Mouse (Mus musculus): ENCODE data around the gene Ankfn1. TPM values are rescaled to one million over a fixed set of nuclear protein-coding genes. Genes with fewer than 3 reads are reported as not detected.

The Ankfn1 gene
- total RNA-seq, 2 experiments from 2014 or later, result 0.88 to 1.3 TPM

DNA sequence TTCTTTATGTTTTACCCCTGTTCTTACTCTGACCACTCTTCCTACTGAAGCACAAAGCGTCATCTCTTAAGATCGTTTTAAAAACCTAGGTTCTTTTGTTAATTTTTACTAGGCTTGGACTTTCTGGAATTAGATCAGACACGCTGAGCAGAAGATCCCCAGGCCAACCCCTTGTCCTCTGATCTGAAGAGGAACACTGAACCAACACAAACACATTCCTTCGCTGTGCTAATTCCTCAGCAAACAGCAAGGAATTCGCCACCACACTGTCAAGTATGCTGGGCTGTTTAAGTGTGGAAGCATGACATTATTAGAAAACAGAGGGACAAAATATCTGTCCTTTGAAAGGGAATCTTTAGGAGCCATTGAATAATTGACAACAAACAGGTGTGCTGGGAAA, 300.5 kb downstream of the Ankfn1 start:
- no peak for DNase-seq (ENCODE audit: low spot score in 2 of 2)

DNA sequence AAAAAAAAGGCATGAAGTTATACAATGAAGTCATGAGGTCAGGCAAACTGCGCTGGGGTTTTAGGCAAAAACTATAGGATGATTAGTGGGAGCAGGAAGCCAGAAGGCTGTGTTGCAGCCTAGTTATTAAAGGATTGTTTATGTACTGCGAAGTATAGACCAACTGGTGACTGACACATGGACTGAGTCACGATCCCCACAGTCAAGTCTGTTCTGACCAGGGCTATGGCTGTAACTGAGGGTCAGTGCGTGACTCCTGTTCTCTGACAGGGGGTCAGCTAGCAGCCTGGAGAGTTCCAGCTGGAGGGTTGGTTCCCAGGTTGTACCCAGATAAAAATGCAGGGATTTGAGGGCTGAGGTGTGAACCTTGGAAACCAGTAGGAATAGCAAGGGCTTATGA, 301.4 kb downstream of the Ankfn1 start:
- DNase-seq (ENCODE audit: low spot score in 2 of 2), result no peak

GRCm38 (mm10) chr11:89472871-89473270, 304.6 kb downstream of the Ankfn1 start:
- no peak for DNase-seq (ENCODE audit: low spot score in 2 of 2)

- DNase-seq (ENCODE audit: low spot score in 2 of 2), result no peak
These were observed 312.1 kb downstream of the Ankfn1 start for GRCm38 (mm10) chr11:89465381-89465780.

DNA sequence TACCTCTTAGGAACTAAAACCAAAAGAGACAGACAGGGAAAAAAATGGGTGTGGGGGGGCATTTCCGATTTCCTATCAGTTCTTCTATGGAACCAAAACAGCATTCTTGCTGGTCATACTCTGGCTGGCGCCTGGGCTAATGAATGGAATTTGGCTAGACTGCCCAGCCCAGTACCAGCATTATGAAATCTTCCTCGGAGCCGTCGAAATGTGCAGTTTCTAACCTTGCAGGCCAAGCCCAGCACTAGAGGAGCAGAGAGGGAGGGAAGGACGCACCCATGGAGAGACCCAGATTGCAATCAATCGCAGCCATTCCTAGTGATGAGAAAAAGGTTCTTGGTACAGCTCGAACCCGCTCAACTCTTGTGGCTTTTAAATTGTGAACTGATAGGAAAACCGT, 315.2 kb downstream of the Ankfn1 start:
- DNase-seq (ENCODE audit: low spot score in 2 of 2), result no peak

DNA sequence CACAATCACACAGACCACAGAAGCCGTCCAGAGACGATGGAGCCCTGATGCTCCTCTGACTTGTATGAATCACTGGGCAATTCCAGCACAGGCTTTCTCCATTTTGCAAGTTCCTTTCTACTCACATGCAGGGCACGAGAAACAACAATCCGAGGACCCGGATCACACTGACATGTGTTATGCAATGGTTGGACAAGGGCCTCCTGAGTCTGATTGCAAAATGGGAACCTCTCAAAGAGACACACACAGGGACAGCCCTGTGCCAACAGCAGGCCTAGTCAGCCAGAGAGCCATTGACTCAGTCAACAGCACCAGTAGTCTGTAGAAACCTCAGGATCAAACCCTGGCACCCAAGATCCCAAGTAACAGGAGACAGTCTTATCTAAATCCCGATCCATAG, 318.0 kb downstream of the Ankfn1 start:
- no peak for DNase-seq (ENCODE audit: low spot score in 2 of 2)

GRCm38 (mm10) chr11:89455647-89456231, 321.7 kb downstream of the Ankfn1 start:
- DNase-seq (ENCODE audit: low spot score in 2 of 2), result no peak

DNA sequence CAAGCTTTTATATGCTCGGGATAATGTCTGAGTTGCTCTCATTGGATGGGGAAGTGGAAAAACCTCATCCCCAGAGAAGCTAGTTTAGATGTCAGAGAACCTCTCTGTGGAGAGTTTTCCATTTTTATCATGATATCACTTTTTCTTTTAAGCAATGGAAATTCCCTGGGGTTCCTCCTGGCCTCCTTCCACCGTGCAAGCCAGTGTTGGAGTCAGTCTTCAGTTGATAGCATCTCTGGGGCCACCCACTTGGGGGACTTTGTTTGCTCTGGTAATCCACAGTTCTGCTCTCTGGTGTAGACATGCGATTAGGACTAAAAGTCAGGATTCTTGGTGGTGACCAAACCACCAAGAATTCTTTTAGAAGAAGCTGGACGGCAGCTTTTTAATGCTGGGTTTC, 322.8 kb downstream of the Ankfn1 start:
- DNase-seq (ENCODE audit: low spot score in 2 of 2), result peak in 1 of 2 experiments; percentile 24

- DNase-seq (ENCODE audit: low spot score in 2 of 2), result peak in 1 of 2 experiments; percentile 38
These were observed 324.6 kb downstream of the Ankfn1 start for GRCm38 (mm10) chr11:89452862-89453261.

DNA sequence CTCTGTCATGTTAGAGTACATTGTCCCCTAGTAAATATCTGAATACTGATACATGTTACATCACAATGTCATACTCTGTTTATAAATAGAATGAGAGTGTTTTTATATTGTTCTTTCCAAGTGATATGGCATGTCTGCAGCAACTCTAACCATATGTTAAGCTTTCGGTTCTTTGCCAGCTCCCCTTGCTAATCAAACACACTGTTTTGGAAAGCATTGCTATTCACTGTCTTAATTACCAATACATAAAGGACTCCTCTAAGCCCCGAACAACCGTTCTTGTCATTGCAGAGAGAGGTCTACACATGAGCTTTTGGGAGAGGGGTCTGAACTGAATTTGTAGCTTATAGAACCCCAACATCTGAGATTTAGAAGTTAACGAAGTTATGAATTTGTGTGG, 327.0 kb downstream of the Ankfn1 start:
- no peak for DNase-seq (ENCODE audit: low spot score in 2 of 2)

GRCm38 (mm10) chr11:89448986-89449385, 328.5 kb downstream of the Ankfn1 start:
- no peak for DNase-seq (ENCODE audit: low spot score in 2 of 2)

DNA sequence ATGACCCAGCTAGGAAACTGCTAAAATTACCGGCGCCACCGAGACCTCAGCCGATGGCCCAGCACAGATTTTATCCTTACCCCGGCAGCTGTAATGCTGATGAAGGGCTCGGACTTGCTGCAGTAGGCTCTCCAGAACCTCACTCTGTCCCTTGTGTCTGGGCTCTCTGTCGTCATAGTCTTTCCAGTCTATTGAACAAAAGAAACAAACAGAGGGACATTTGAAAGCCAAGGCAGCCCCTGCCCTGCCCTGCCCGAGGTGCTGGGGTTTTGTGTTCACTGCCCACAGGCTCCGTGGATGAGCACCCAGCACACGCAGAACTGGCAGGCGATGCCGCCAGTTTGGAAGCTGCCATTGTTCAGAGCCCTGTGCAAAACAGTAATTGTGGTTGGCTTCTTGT, 330.0 kb downstream of the Ankfn1 start:
- no peak for DNase-seq (ENCODE audit: low spot score in 2 of 2)

DNA sequence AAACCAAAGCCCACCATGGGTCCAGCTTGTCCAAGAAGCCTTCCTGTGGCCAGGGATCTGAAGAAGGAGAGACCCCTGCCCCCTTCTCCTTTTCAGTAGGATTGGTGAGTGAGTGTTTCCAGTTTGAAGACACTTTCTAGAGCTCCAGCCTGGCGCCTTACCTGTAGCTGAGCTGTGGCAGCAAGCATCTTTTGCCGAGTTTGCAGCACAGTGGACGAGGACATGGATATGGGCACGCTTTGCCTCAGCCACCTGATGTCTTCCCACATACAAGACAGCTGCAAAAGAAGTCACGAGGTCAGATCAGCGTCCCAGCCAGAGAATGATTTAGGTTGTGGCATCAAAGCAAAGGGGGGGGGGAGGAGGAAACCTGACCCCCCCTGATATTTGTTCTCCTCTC, 336.9 kb downstream of the Ankfn1 start:
- DNase-seq (ENCODE audit: low spot score in 2 of 2), result no peak

DNA sequence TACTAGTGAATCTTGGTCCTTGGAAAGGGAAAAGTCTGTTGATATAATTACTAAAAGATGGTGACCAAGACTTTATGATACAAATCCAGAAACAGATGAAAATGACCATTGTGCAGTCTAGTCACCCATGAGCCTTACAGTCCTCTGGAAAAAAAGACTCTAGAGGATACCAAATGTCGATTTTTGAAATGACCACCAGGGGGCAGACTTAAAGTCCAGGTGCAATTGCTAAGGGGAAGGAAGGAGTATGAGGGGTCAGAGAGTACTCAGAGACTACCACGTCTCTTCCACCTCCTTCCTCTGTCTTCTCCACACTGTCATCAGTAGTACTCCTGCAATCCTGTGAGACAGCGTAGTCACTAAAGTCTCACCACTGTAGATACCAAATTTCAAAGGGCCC, 353.1 kb downstream of the Ankfn1 start:
- DNase-seq (ENCODE audit: low spot score in 2 of 2), result no peak

- no peak for DNase-seq (ENCODE audit: low spot score in 2 of 2)
These were observed 354.8 kb downstream of the Ankfn1 start for GRCm38 (mm10) chr11:89422637-89423036.

GRCm38 (mm10) chr11:89420767-89421438, 356.6 kb downstream of the Ankfn1 start:
- DNase-seq (ENCODE audit: low spot score in 2 of 2), result no peak

DNA sequence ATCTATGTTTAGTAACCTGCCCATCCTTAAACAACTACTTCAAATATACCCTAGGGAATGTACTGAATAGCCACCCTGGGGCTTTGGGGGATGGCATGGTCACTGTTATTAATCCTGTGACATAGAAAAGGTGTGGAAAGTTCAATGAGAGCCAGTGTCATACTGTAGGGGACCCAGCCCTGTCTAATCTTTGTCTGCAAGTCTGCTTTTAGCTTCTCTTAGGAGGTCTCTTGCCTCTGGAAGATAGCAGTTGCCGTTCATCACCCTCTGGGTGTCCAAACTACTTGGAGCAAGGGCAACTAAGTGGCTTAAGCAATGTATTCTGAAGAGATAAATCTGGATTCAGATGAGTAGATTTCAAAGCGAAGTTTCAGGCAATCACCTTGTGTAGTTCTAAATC, 357.6 kb downstream of the Ankfn1 start:
- DNase-seq (ENCODE audit: low spot score in 2 of 2), result no peak

DNA sequence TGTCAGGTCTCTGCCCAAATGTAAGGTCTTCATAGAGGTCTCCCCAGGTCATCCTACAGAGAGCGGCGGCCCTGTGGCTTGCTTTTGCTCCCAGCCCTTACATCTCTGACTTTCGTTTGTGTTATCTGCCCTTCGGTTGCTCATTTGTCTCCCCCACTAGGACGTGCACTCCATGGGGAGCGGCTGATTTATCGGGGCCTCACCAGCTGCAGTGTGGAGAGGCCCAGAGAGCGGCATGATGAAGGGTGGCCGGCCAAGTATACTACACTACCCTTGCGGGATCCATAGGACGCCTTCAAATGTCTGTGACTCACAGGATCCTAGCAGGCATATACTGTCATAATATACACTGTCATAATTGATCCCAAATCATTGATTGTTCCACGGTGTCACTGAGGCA, 358.8 kb downstream of the Ankfn1 start:
- DNase-seq (ENCODE audit: low spot score in 2 of 2), result no peak

- DNase-seq (ENCODE audit: low spot score in 2 of 2), result no peak
These were observed 360.7 kb downstream of the Ankfn1 start for GRCm38 (mm10) chr11:89416769-89417168.

DNA sequence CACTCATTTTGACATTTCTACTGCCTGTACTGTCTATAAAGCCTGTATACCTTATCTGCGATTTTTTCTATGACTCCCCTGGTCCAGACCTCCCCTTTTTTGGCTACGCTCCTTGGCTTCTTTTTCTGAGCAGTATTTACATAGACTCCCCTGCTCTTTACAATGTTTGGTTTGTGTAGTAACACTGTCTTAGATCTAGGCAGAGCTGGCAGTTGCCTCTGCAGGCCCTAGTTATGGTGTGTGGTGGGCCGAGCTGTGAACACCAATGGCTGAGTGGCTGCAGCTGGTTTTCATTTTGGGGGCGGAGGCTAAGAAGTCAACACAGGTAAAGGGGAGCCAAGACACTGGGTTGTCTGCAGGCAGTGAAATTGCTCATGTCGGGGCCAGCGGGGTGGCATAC, 368.7 kb downstream of the Ankfn1 start:
- no peak for DNase-seq (ENCODE audit: low spot score in 2 of 2)

DNA sequence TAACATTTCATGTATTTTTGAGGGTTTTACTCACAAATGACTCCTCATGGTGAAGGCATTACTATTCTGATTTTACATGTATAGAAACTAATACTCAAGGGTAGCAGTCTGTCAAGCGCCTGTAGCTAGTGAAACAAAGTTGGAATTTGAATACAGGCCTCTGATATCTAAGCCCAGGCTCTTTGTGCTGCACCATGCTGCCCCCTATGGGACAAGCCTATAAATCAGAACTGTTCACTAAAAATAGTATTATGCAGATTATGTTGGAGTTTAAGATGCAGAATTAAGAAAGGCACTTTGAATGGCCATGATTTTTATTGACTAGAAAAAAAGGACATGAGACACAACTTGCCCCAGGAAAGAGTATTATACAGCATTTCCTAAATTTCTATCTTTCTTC, 373.0 kb downstream of the Ankfn1 start:
- no peak for DNase-seq (ENCODE audit: low spot score in 2 of 2)

GRCm38 (mm10) chr11:89403436-89403835, 374.0 kb downstream of the Ankfn1 start:
- DNase-seq (ENCODE audit: low spot score in 2 of 2), result no peak

- DNase-seq (ENCODE audit: low spot score in 2 of 2), result no peak
These were observed 388.6 kb downstream of the Ankfn1 start for GRCm38 (mm10) chr11:89388851-89389250.
